Mouse (Mus musculus): ENCODE results near the gene Slc29a4. TPM values are rescaled to one million over a fixed set of nuclear protein-coding genes. Genes with fewer than 3 reads are reported as not detected.

Slc29a4 gene
- polyA plus RNA-seq (2012; rRNA removed): 0.26 and 0.68 TPM in 2 replicates

GRCm38 (mm10) chr5:142692248-142692647 is at the start of gene Slc29a4:
Slc29a4 (plus strand) TSS chr5:142692512.
- DNase-seq (ENCODE audit: low spot score): no peak

- DNase-seq (ENCODE audit: low spot score): no peak
Observed at GRCm38 (mm10) chr5:142648162-142648561, 44.1 kb upstream of the Slc29a4 start.

- DNase-seq (ENCODE audit: low spot score): no peak
Observed at GRCm38 (mm10) chr5:142649460-142650050, 42.8 kb upstream of the Slc29a4 start.

- no peak for DNase-seq (ENCODE audit: low spot score)
Observed at GRCm38 (mm10) chr5:142650390-142650789, 41.9 kb upstream of the Slc29a4 start.

- DNase-seq (ENCODE audit: low spot score): no peak
Observed at GRCm38 (mm10) chr5:142650794-142651497, 41.4 kb upstream of the Slc29a4 start.

GRCm38 (mm10) chr5:142652266-142652665 is 40.0 kb upstream of the Slc29a4 start:
- no peak for DNase-seq (ENCODE audit: low spot score)

GRCm38 (mm10) chr5:142660656-142661434 is 31.5 kb upstream of the Slc29a4 start:
- no peak for DNase-seq (ENCODE audit: low spot score)

GRCm38 (mm10) chr5:142667921-142668320 is 24.4 kb upstream of the Slc29a4 start:
- DNase-seq (ENCODE audit: low spot score): no peak

GRCm38 (mm10) chr5:142668556-142669263 is 23.6 kb upstream of the Slc29a4 start:
- DNase-seq (ENCODE audit: low spot score): no peak

GRCm38 (mm10) chr5:142669726-142670125 is 22.6 kb upstream of the Slc29a4 start:
- DNase-seq (ENCODE audit: low spot score): no peak

GRCm38 (mm10) chr5:142673082-142673481 is 19.2 kb upstream of the Slc29a4 start:
- no peak for DNase-seq (ENCODE audit: low spot score)

- DNase-seq (ENCODE audit: low spot score): no peak
Observed at GRCm38 (mm10) chr5:142678141-142678571, 14.2 kb upstream of the Slc29a4 start.

GRCm38 (mm10) chr5:142679065-142679464 is 13.2 kb upstream of the Slc29a4 start:
- DNase-seq (ENCODE audit: low spot score): no peak

- peak; percentile 4 for DNase-seq (ENCODE audit: low spot score)
Observed at GRCm38 (mm10) chr5:142681911-142682310, 10.4 kb upstream of the Slc29a4 start.

GRCm38 (mm10) chr5:142682529-142682928 is 9.8 kb upstream of the Slc29a4 start:
- no peak for DNase-seq (ENCODE audit: low spot score)

- DNase-seq (ENCODE audit: low spot score): no peak
Observed at GRCm38 (mm10) chr5:142688866-142689265, 3.4 kb upstream of the Slc29a4 start.

- no peak for DNase-seq (ENCODE audit: low spot score)
Observed at GRCm38 (mm10) chr5:142690343-142690742, 2.0 kb upstream of the Slc29a4 start.

GRCm38 (mm10) chr5:142692971-142693737 is 842 bp downstream of the Slc29a4 start:
- no peak for DNase-seq (ENCODE audit: low spot score)

- no peak for DNase-seq (ENCODE audit: low spot score)
Observed at GRCm38 (mm10) chr5:142693738-142694430, 1.6 kb downstream of the Slc29a4 start.

- DNase-seq (ENCODE audit: low spot score): no peak
Observed at GRCm38 (mm10) chr5:142694627-142695340, 2.5 kb downstream of the Slc29a4 start.
